Mouse (Mus musculus) heart, embryonic 13.5 days (tissue): ENCODE measurements around the gene Fam122b. TPM values are rescaled to one million over a fixed set of nuclear protein-coding genes. Genes with fewer than 3 reads are reported as not detected.
A peak's percentile ranks its signal among the peaks of the same experiment; 100 is the strongest.

Experiments used
- ATAC-seq: fragments of 200-750 bp; cut with Nextera tagmentation; 2 replicates; pipeline ENCODE4 v1.8.0; 2017; ENCODE audit warnings: moderate TSS enrichment; ENCODE audit not compliant: insufficient number of reproducible peaks, low FRiP score, low TSS enrichment; ENCODE audit errors: extremely low read depth
- H3K27ac ChIP-seq: fragments of 300-500 bp; sonication (generic); replicated peaks from 2 replicates; pipeline ENCODE4 v1.5.1; 2015; ENCODE audit warnings: moderate library complexity, mild to moderate bottlenecking, inconsistent platforms
- H3K27me3 ChIP-seq: fragments of 300-500 bp; sonication (generic); replicated peaks from 2 replicates; pipeline ENCODE4 v1.6.1; 2015; ENCODE audit warnings: mild to moderate bottlenecking, inconsistent platforms
- H3K36me3 ChIP-seq: fragments of 300-500 bp; sonication (generic); 2 replicates; pipeline ENCODE4 v1.6.1; 2015; ENCODE audit warnings: mild to moderate bottlenecking, inconsistent platforms
- H3K4me1 ChIP-seq: fragments of 300-500 bp; sonication (generic); 2 replicates; pipeline ENCODE4 v1.6.1; 2015; ENCODE audit warnings: inconsistent platforms
- H3K4me2 ChIP-seq: fragments of 300-500 bp; sonication (generic); 2 replicates; pipeline ENCODE4 v1.6.1; 2015; ENCODE audit warnings: inconsistent platforms, mild to moderate bottlenecking, moderate library complexity
- H3K4me3 ChIP-seq: fragments of 300-500 bp; sonication (generic); 2 replicates; pipeline ENCODE4 v1.5.1; 2015; ENCODE audit warnings: moderate library complexity, mild to moderate bottlenecking, inconsistent platforms
- H3K9ac ChIP-seq: fragments of 300-500 bp; sonication (generic); 2 replicates; pipeline ENCODE4 v1.6.1; 2015; ENCODE audit warnings: inconsistent platforms, mild to moderate bottlenecking, moderate library complexity
- H3K9me3 ChIP-seq: fragments of 300-500 bp; sonication (generic); 2 replicates; pipeline ENCODE4 v1.6.1; 2016; ENCODE audit warnings: inconsistent platforms
- WGBS: fragments of 180-500 bp; shearing (Covaris S2); methylation state at CpG from one replicate; pipeline ENCODE4 v1.1.7; 2015; ENCODE audit warnings: mixed read lengths; 5-methylcytosine and 5-hydroxymethylcytosine counted together
- polyA plus RNA-seq: library from polyadenylated mRNA; unstranded; fragments of >200 nt; fragmentation: Nextera tagmentation; extraction: Ambion mirVana; gene quantifications from 2 replicates; pipeline ENCODE4 v1.2.1, GENCODE M21; 2015

The Fam122b gene
- polyA plus RNA-seq, 1 experiment from 2014 or later = 21.1 TPM

- peaks cover 30% of the 10 kb centered on the region for H3K4me1 ChIP-seq
- H3K9me3 ChIP-seq = no peaks in the 10 kb centered on the region
- H3K4me2 ChIP-seq = no peak overlapping the region
- no peak overlapping the region for H3K9ac ChIP-seq
- 38% methylated on average over 4 of the region's 4 CpGs for WGBS
- no peaks in the 10 kb centered on the region for H3K27me3 ChIP-seq
- no peaks in the 10 kb centered on the region for H3K36me3 ChIP-seq
- ATAC-seq = peak; percentile 73; the same call in 1 of the 2 replicates
- H3K27ac ChIP-seq = peak overlapping the region; percentile 88
- no peak overlapping the region for H3K4me3 ChIP-seq
These were observed 71.9 kb downstream of the Fam122b start for GRCm38 (mm10) chrX:53197681-53198080.

GRCm38 (mm10) chrX:53196392-53196791, 73.2 kb downstream of the Fam122b start:
- H3K9ac ChIP-seq = no peak overlapping the region
- peak overlapping the region; percentile 88 for H3K27ac ChIP-seq
- H3K4me3 ChIP-seq = no peak overlapping the region
- 42% methylated on average over 5 of the region's 5 CpGs for WGBS
- H3K36me3 ChIP-seq = no peaks in the 10 kb centered on the region
- ATAC-seq = no peak
- H3K27me3 ChIP-seq = no peaks in the 10 kb centered on the region
- H3K4me1 ChIP-seq = peaks cover 21% of the 10 kb centered on the region
- H3K4me2 ChIP-seq = no peak overlapping the region
- no peaks in the 10 kb centered on the region for H3K9me3 ChIP-seq

Other genes with a start within 250 kb of the Fam122b start
- 7.6 and 8.0 TPM in 2 replicates for gene Plac1, start 29.7 kb downstream of the Fam122b start, polyA plus RNA-seq
- not detected in 2 replicates for gene Fam122c, start 3.6 kb upstream of the Fam122b start, polyA plus RNA-seq
- gene Mospd1, start 100.7 kb upstream of the Fam122b start, polyA plus RNA-seq = 45.3 and 55.7 TPM in 2 replicates
- gene Etd, start 165.1 kb upstream of the Fam122b start, polyA plus RNA-seq = not detected in 2 replicates